Mouse (Mus musculus): ENCODE measurements around the gene Tspan5. TPM values are rescaled to one million over a fixed set of nuclear protein-coding genes. Genes with fewer than 3 reads are reported as not detected.
A peak's percentile ranks its signal among the peaks of the same experiment; 100 is the strongest.

The Tspan5 gene
- polyA plus RNA-seq, 1 experiment: 22.2 TPM

GRCm38 (mm10) chr3:138875936-138876335 is 133.9 kb downstream of the Tspan5 start:
- Histone ChIP-seq H3K4me3 (ENCODE audit: low read depth, low read length) (no peak overlapping the region), H3K9me3 (replicated peaks; ENCODE audit: control insufficient read depth, insufficient read depth, low read length, poor library complexity, severe bottlenecking) (no peaks in the 10 kb centered on the region), H3K4me1 (ENCODE audit: control insufficient read depth, insufficient read depth, low read length) (peaks cover 2% of the 10 kb centered on the region), H3K9ac (ENCODE audit: low read depth, poor library complexity, severe bottlenecking) (no peak overlapping the region), H3K27ac (ENCODE audit: insufficient read depth, low read length) (no peak overlapping the region), H3K27me3 (ENCODE audit: control insufficient read depth, insufficient read depth, low read length, poor library complexity, severe bottlenecking) (no peaks in the 10 kb centered on the region), H3K36me3 (ENCODE audit: control insufficient read depth, insufficient read depth, low read length, poor library complexity, severe bottlenecking) (no peaks in the 10 kb centered on the region)
- TF ChIP-seq CTCF (IDR thresholded peaks at IDR 0.05; ENCODE audit: low read depth, low read length): no peak
- TF ChIP-seq EP300 (IDR thresholded peaks at IDR 0.05; ENCODE audit: insufficient read depth, low read depth, low read length): no peak
- no peak for TF ChIP-seq POLR2A (IDR thresholded peaks at IDR 0.05; ENCODE audit: insufficient read depth, low read length)

- Histone ChIP-seq H3K9me3 (replicated peaks; ENCODE audit: control insufficient read depth, insufficient read depth, low read length, poor library complexity, severe bottlenecking) (no peaks in the 10 kb centered on the region), H3K4me3 (ENCODE audit: low read depth, low read length) (no peak overlapping the region), H3K36me3 (ENCODE audit: control insufficient read depth, insufficient read depth, low read length, poor library complexity, severe bottlenecking) (no peaks in the 10 kb centered on the region), H3K9ac (ENCODE audit: low read depth, poor library complexity, severe bottlenecking) (no peak overlapping the region), H3K27ac (ENCODE audit: insufficient read depth, low read length) (no peak overlapping the region), H3K4me1 (ENCODE audit: control insufficient read depth, insufficient read depth, low read length) (peaks cover 2% of the 10 kb centered on the region), H3K27me3 (ENCODE audit: control insufficient read depth, insufficient read depth, low read length, poor library complexity, severe bottlenecking) (no peaks in the 10 kb centered on the region)
- no peak for TF ChIP-seq EP300 (IDR thresholded peaks at IDR 0.05; ENCODE audit: insufficient read depth, low read depth, low read length)
- TF ChIP-seq POLR2A (IDR thresholded peaks at IDR 0.05; ENCODE audit: insufficient read depth, low read length): no peak
- no peak for TF ChIP-seq CTCF (IDR thresholded peaks at IDR 0.05; ENCODE audit: low read depth, low read length)
These were observed 134.4 kb downstream of the Tspan5 start for GRCm38 (mm10) chr3:138876418-138876817.

GRCm38 (mm10) chr3:138876931-138877361 is 135.0 kb downstream of the Tspan5 start:
- no peaks in the 10 kb centered on the region for H3K27me3 ChIP-seq (ENCODE audit: control insufficient read depth, insufficient read depth, low read length, poor library complexity, severe bottlenecking)
- no peak overlapping the region for H3K27ac ChIP-seq (ENCODE audit: insufficient read depth, low read length)
- TF ChIP-seq EP300 (IDR thresholded peaks at IDR 0.05; ENCODE audit: insufficient read depth, low read depth, low read length) (no peak), POLR2A (IDR thresholded peaks at IDR 0.05; ENCODE audit: insufficient read depth, low read length) (no peak), CTCF (IDR thresholded peaks at IDR 0.05; ENCODE audit: low read depth, low read length) (no peak)
- H3K36me3 ChIP-seq (ENCODE audit: control insufficient read depth, insufficient read depth, low read length, poor library complexity, severe bottlenecking): no peaks in the 10 kb centered on the region
- peaks cover 2% of the 10 kb centered on the region for H3K4me1 ChIP-seq (ENCODE audit: control insufficient read depth, insufficient read depth, low read length)
- peak overlapping the region; percentile 9; the same call in 1 of the 2 replicates for H3K9ac ChIP-seq (ENCODE audit: low read depth, poor library complexity, severe bottlenecking)
- peak overlapping the region; percentile 36 for H3K4me3 ChIP-seq (ENCODE audit: low read depth, low read length)
- H3K9me3 ChIP-seq (replicated peaks; ENCODE audit: control insufficient read depth, insufficient read depth, low read length, poor library complexity, severe bottlenecking): no peaks in the 10 kb centered on the region

- Histone ChIP-seq H3K27me3 (ENCODE audit: control insufficient read depth, insufficient read depth, low read length, poor library complexity, severe bottlenecking) (no peaks in the 10 kb centered on the region), H3K27ac (ENCODE audit: insufficient read depth, low read length) (no peak overlapping the region), H3K4me1 (ENCODE audit: control insufficient read depth, insufficient read depth, low read length) (peaks cover 2% of the 10 kb centered on the region), H3K4me3 (ENCODE audit: low read depth, low read length) (no peak overlapping the region), H3K36me3 (ENCODE audit: control insufficient read depth, insufficient read depth, low read length, poor library complexity, severe bottlenecking) (no peaks in the 10 kb centered on the region), H3K9me3 (replicated peaks; ENCODE audit: control insufficient read depth, insufficient read depth, low read length, poor library complexity, severe bottlenecking) (no peaks in the 10 kb centered on the region), H3K9ac (ENCODE audit: low read depth, poor library complexity, severe bottlenecking) (no peak overlapping the region)
- TF ChIP-seq CTCF (IDR thresholded peaks at IDR 0.05; ENCODE audit: low read depth, low read length) (no peak), POLR2A (IDR thresholded peaks at IDR 0.05; ENCODE audit: insufficient read depth, low read length) (no peak), EP300 (IDR thresholded peaks at IDR 0.05; ENCODE audit: insufficient read depth, low read depth, low read length) (no peak)
These were observed 135.7 kb downstream of the Tspan5 start for GRCm38 (mm10) chr3:138877741-138878140.

- Histone ChIP-seq H3K9me3 (replicated peaks; ENCODE audit: control insufficient read depth, insufficient read depth, low read length, poor library complexity, severe bottlenecking) (no peaks in the 10 kb centered on the region), H3K9ac (ENCODE audit: low read depth, poor library complexity, severe bottlenecking) (no peak overlapping the region), H3K27me3 (ENCODE audit: control insufficient read depth, insufficient read depth, low read length, poor library complexity, severe bottlenecking) (no peaks in the 10 kb centered on the region), H3K27ac (ENCODE audit: insufficient read depth, low read length) (no peak overlapping the region), H3K4me3 (ENCODE audit: low read depth, low read length) (no peak overlapping the region), H3K4me1 (ENCODE audit: control insufficient read depth, insufficient read depth, low read length) (peaks cover 2% of the 10 kb centered on the region), H3K36me3 (ENCODE audit: control insufficient read depth, insufficient read depth, low read length, poor library complexity, severe bottlenecking) (no peaks in the 10 kb centered on the region)
- TF ChIP-seq CTCF (IDR thresholded peaks at IDR 0.05; ENCODE audit: low read depth, low read length) (no peak), EP300 (IDR thresholded peaks at IDR 0.05; ENCODE audit: insufficient read depth, low read depth, low read length) (no peak), POLR2A (IDR thresholded peaks at IDR 0.05; ENCODE audit: insufficient read depth, low read length) (no peak)
These were observed 139.2 kb downstream of the Tspan5 start for GRCm38 (mm10) chr3:138880999-138881724.

- H3K4me3 ChIP-seq (ENCODE audit: low read depth, low read length): no peak overlapping the region
- H3K9ac ChIP-seq (ENCODE audit: low read depth, poor library complexity, severe bottlenecking): no peak overlapping the region
- TF ChIP-seq CTCF (IDR thresholded peaks at IDR 0.05; ENCODE audit: low read depth, low read length) (no peak), EP300 (IDR thresholded peaks at IDR 0.05; ENCODE audit: insufficient read depth, low read depth, low read length) (no peak), POLR2A (IDR thresholded peaks at IDR 0.05; ENCODE audit: insufficient read depth, low read length) (no peak)
- H3K27ac ChIP-seq (ENCODE audit: insufficient read depth, low read length): no peak overlapping the region
- H3K27me3 ChIP-seq (ENCODE audit: control insufficient read depth, insufficient read depth, low read length, poor library complexity, severe bottlenecking): no peaks in the 10 kb centered on the region
- no peaks in the 10 kb centered on the region for H3K4me1 ChIP-seq (ENCODE audit: control insufficient read depth, insufficient read depth, low read length)
- no peaks in the 10 kb centered on the region for H3K9me3 ChIP-seq (replicated peaks; ENCODE audit: control insufficient read depth, insufficient read depth, low read length, poor library complexity, severe bottlenecking)
- H3K36me3 ChIP-seq (ENCODE audit: control insufficient read depth, insufficient read depth, low read length, poor library complexity, severe bottlenecking): no peaks in the 10 kb centered on the region
These were observed 139.8 kb downstream of the Tspan5 start for GRCm38 (mm10) chr3:138881725-138882347.

Measured in ES-Bruce4 (cell line).